Mouse (Mus musculus): ENCODE data around the gene Gm5796.
"Not testable (repeated sequence)": the region's sequence is repeated elsewhere in the genome, so short reads cannot be mapped to it uniquely, and the experiment has no call there.

DNA sequence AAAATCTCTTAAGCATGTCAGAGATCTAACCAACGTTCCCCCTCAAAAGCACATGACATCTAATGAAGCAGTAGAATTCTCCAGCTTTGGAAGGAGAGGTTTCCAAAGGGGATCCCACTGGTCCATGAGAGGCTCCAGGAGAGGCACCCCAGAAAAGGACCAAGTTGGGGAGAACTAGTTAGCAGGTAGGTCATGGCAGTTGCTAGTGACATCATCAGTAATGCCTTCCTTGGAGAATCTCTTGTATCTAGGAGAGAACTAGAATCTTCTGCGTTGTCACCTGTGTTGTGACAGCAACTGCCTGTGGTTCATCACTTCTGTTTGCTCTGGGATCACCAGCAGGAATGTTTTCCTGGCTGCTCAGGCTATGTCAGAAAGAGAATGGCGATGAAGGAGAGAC, 60.1 kb downstream of the Gm5796 start, which contains the start of gene Gm3115:
- not testable (repeated sequence) for TF ChIP-seq CTCF, POLR2A (IDR thresholded peaks at IDR 0.05; ENCODE audit: extremely low read depth, insufficient read depth, low read length)

Measured in cortical plate, adult 2 months (tissue).